Mouse (Mus musculus) brain, embryonic 14.5 days (tissue): ENCODE data around the gene Napa.
A peak's percentile ranks its signal among the peaks of the same experiment; 100 is the strongest.

Experiments
- CTCF ChIP-seq: fragments of 200-500 bp; IDR thresholded peaks from 2 replicates; pipeline ENCODE4 v1.5.1; 2012; ENCODE audit warnings: inconsistent platforms, mild to moderate bottlenecking, moderate library complexity, borderline replicate concordance; ENCODE audit not compliant: insufficient read depth, insufficient read length; ENCODE audit errors: extremely low read depth
- POLR2A ChIP-seq: fragments of 200-500 bp; IDR thresholded peaks from 2 replicates; pipeline ENCODE4 v1.6.1; 2012; ENCODE audit warnings: mild to moderate bottlenecking, inconsistent platforms, borderline replicate concordance; ENCODE audit not compliant: poor library complexity, insufficient read depth, insufficient read length, severe bottlenecking; ENCODE audit errors: extremely low read depth

- TF ChIP-seq CTCF (peak; percentile 45; the same call in 1 of the 2 replicates), POLR2A (no peak)
Measured at GRCm38 (mm10) chr7:16056459-16057135, 41.7 kb upstream of the Napa start.
